Mouse (Mus musculus): ENCODE measurements around the gene Cep350.

Gene Cep350

DNA sequence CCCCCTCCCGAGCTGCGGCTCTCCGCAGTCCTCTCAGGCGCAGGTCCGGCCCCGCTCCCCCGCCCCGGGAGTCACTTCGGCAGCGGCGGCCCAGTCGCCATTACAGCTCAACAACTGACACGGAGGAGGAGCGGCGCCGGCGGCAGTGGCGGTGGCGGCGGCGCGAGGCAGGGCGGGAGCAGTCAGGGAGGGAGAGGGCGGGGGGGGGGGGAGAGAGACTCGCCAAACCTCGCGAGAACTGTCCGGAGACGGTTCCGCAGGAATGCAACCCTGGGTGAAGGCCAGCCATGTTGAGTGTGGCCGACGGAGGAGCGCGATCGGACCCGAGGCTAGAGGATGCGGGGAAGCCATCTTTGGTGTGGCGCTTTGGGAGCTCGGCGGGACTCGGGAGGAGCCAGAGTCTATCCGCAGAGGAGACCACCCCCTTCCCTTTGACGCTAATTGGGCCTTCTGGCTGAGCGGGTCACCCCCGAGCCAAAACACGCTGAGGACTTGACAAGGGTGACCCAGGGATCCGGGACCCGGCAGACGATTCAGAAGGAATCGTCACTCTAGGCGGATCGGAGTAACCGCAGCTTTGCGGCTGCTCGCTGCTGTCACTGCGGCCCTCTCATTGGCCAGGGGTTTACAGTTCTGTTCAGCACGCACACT is at the start of gene Cep350:
Gene Cep350 (minus strand): TSS at position 188 of the 651 bp plus-strand sequence.
- DNase-seq (ENCODE audit: low spot score): peak; percentile 92

DNA sequence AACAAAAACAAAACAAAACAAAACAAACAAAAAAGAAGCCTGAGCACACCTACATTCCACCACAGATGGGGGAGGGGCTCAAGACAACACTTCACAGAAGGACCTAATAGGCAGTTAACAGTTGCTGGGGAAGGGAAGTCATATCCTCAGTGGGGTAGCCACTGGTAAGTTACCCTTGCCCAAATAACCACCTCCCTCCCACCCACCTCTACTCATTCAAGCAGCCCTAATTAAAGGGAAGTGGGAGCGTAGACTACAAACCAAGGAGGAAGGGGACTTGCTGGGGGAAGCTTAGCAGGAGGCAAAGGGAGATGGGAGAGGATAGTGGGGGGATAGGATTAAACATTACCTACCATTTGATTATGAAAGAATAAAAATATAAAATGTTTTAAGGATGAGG is 47.3 kb upstream of the Cep350 start:
- no peak for DNase-seq (ENCODE audit: low spot score)

DNA sequence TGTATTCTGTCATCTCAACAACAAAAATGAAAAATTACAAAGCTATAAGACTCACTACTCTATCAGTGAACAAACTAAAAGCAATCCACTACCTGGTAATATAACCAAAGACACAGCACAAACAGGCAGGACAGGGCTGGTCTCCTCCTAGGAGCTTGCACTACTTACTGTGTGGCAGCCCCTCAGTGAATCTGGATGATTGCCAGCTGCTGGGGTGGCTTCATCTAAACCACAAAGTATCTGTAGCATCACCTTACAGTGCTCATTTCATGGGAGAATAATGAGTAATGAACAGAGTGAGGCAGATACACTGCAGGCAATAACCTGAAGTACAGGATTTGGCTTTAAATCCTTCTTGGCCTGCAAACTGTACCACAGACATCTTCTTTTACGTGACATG is 46.7 kb upstream of the Cep350 start:
- no peak for DNase-seq (ENCODE audit: low spot score)

DNA sequence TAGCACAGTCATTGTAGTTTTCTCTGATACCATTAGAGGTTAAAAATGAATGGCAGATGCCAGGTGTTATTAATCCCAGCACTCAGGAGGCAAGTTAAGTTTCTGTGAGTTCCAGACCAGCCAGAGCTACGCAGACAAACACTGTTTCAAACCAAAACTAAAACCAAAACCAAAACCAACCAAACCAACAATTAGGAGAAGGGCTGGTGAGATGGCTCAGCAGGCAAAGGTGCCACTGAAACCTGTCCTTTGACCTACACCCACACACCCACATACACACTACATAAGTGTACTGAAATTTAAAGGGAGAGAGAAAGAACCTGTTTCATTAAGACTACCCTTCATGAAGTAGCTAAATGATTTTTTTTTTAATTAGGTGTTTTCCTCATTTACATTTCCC is 35.9 kb upstream of the Cep350 start:
- no peak for DNase-seq (ENCODE audit: low spot score)

DNA sequence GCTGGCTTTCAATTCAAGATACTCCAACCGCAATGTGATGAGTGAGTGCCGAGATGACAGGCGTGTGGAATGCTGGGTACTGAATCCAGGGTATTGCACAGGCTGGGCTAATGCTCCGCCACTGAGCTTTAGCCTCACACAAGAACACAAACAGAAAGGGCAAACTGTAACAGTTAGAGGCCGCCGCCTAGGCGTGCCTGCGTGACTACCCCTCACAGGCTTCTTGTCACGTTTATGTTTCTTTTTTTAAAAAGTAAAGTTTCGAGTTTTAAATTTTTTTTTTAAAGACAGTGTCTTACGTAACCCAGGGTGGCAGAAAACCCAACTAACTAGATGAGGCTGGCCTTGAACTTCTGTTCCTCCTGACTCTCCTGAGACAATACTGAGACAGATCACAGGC is 32.9 kb upstream of the Cep350 start:
- DNase-seq (ENCODE audit: low spot score): no peak

DNA sequence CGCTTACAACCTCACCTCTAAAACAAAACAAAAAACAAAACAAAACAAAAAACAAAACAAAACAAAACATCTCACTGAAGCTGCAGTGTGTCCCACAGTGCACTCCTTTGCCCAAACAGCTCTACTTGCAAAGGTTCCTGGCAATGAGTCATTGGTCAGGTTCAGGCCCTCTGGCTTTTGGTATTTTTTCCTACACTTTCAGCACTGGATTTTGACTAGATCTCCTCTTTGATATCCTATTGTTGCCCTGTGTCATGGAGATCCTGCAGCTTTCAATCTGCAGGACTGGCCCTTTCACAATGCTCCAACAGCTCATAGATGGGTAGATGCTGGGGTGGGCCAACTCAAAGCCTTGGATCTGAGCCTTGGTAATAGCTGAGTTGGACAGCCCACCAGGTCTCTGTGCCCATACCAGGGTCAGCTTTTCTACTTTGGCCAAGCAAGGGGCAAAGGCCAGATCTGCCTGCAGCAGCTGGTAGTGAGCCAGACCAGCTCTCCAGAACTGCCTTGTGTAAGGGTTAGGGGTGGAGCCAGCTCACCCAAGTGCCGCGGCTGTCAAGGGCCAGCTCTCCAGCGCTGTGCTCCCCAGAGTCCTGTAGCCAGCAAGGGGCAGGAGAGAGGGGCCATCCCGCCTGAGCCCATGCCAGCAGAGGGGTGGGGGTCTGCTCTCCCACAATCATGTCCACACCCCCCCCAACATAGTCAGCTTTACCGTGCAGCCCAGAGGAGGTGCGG is 30.3 kb upstream of the Cep350 start:
- DNase-seq (ENCODE audit: low spot score): no peak

DNA sequence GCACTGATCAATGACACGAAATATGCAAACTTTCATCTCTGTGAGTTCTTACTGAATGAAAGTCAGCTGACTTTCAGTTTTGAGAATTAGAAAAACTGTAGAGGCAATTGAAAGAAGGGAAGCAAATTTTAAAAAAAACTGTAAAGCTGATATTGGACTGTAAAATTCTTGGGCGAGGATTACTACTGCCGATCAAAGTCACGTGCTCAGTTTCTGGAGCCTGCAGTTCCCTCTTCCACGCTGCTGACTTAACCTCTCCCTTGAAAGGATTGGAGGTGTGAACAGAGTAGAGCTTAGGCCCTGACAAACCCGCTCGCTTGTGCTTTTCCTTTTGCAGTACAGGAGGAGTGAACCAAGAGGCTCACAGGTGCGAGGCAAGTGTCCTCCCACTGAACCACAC is 29.3 kb upstream of the Cep350 start:
- DNase-seq (ENCODE audit: low spot score): no peak

DNA sequence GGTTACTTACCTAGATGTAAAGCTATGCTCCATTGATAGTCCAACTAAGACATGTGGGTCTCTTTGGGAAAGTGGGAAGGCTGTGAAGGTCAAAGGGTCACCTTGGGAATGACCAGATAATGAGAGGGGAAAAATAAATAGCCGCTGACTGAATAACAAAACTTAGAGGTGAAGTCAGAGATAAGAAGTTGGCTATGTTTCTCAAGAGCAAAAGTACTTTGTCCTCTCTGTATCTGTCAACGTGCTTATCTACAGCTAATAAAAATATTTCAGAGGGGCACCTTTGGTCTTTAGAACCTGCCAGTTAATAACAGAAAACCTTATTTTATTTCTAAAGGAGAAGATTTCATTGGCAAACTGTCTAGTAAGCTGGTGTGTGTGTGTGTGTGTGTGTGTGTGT is 22.6 kb upstream of the Cep350 start:
- no peak for DNase-seq (ENCODE audit: low spot score)

DNA sequence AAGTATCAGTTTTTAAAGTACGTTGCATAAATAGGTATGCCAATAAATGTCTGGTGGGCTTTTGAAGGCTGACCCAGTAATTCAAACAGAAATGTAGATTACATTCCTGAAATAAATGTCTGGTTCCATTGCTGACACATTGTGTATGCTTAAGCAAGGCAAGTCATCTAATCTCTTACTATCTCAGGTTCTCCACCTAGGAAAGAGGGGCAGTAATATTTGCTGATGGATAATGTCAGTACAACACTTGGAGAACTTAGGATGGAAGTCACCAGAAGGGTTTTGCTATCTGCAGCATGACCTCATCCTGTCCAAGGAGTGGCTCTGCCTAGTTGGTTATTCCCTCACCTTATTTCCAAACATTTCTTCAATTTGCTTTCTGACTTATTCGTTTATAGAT is 21.5 kb upstream of the Cep350 start:
- DNase-seq (ENCODE audit: low spot score): no peak

DNA sequence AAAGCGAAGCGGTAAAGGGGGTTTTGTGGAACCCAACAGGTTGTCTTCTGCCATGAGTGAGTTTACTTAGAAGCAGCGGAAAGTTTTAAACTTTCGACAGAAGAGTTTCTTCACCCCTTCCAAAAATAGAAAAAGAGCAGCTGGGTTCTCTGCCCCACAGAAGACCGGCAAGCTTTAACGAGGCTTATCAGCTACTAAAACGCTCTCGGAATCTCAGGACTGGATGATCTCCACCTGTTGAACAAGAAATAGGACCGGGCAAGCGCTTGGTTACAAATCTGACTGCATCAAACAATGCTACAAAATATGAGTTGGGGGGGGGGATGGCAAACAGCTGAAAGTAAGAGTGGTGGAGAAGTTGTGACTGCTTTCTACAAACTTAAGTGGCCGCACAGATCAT is 17.3 kb upstream of the Cep350 start:
- no peak for DNase-seq (ENCODE audit: low spot score)

DNA sequence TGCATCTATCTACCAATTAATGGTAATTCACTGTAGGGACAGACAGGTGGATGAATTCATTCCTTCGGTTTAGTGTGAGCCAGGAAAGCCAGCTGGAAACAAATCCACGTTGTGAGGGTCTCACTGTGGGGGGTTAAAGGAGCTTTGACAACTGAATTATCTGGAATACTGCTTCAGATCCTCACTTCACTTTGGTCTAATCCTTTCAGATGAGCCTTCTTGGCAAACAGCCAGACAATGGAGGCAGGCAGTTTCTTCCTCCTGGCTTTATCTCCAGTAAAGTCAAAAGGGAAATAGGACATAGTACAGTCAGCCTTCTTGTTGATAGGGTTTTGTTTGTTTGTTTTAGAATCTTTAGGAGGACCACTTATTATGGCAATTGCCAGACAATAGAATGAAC is 16.3 kb upstream of the Cep350 start:
- DNase-seq (ENCODE audit: low spot score): no peak

DNA sequence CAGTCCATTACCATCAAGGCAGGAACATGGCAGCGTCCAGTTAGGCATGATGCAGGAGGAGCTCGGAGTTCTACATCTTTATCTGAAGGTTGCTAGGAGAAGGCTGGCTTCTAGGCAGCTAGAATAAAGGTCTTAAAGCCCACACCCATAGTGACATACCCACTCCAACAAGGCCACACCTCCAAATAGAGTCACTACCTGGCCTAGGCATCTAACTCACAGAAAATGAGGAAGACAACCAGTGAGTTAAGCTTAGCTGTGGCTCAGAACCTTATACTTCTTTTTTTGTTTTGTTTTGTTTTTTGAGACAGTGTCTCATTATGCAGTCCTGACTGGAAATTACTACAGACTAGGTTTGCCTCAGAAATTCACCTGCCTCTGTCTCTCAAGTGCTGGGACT is 14.6 kb upstream of the Cep350 start:
- DNase-seq (ENCODE audit: low spot score): no peak

DNA sequence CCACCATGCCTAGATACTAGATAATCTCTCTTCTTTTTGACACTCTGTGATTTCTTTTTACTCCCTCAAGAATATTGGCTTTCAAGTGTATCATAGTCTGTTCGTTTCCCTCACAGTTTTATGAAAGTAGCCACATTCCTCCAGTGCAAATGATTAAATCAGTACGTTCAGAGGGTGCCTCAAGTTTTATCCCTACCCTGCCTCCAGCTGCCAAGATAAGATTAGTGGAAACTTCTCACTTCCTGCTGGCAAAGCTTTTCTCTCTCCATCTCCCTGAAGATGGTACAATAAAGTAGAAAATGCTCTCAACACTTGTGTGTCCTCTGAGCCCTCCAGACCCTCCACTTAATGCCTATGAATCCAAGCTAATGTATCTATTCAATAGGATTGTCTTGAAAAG is 1.9 kb upstream of the Cep350 start:
- DNase-seq (ENCODE audit: low spot score): no peak

DNA sequence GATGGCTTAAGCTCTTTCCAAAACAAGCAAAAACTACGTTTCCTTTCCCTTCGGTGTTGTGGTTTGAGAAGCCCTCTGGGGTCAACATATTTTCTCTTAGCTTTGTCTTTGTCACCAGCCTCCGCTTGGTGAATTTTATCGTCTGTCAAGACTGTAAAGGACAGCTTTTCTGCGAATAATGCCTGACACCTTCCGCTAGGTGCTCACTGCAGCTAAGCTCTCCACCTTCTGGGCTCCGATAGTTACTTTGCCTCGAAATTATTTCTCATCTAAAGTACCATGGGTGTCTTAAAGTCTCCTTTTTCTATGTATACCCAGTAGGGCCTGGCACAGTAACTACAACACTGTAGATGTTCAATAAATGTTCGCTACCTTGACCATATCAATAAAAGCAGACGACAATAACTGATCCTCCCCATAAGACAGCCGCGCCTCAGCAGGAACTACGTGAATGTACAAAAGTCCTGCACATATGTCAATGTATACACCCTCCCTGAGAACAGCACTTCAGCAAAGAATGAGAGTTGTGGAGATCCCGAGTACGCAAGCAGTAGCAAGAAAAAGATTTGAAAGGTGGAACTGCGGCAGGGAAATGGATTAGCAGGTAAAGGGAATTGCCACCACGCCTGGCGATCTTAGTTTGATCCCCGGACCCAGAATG is 794 bp upstream of the Cep350 start:
- DNase-seq (ENCODE audit: low spot score): no peak

DNA sequence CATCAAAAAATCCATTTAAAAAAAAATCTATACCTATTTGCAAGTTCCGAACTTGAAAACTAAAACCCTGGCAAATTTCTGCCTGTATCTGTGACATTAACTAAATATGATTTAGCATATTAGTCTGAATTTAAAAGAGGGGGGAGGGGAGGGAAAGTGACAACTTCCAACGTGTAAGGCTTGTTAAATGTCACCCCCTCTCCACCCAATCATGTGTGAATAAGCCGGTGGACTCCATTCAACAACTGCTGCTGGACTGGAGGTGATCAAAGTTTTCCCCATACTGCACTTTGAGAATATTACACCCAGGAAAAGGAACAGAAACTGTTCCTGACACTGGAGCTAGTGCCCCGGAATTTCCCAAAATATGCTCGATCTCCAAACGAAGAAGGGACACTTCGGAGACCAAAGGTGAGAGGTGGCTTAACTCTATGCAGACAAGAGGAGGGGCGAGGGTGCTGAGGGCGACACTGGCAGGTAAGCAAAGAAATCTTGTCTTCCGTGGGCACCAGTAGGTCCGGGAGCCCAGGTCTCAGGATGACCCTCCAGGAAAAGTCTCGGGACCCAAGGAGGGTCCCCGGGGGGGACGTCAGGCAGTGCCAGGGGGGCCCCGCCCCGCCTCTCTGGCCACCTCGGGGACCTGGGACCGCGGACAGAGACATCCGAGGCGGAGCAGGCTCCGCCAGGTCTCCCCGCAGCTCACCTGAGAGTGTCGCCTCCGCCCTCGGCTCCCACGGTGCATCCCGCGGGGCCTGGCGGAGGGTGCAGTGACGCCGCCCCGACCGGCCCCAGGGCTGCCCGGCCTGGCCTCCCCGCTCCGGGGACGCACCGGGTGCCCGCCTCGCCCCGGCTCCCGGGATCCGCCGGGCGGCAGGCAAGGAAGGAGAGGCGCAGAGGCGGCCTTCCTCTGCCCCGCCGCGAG is 648 bp downstream of the Cep350 start:
- DNase-seq (ENCODE audit: low spot score): no peak

DNA sequence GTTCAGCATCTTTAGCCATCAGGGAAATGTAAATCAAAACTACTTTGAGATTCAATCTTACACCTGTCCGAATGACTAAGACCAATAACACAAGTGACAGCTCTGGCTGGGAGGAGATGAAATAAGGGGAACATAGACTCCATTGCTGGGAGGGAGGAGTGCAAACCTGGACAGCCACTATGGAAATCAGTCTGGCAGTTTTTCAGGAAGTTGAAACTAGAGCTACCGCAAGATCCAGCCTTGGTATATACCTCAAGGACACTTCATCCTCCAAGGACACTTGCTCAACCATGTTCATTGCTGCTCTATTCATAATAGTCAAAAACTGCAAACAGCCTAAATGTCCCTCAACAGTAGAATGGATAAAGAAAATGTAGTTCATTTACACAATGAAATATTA is 23.9 kb downstream of the Cep350 start:
- DNase-seq (ENCODE audit: low spot score): no peak

DNA sequence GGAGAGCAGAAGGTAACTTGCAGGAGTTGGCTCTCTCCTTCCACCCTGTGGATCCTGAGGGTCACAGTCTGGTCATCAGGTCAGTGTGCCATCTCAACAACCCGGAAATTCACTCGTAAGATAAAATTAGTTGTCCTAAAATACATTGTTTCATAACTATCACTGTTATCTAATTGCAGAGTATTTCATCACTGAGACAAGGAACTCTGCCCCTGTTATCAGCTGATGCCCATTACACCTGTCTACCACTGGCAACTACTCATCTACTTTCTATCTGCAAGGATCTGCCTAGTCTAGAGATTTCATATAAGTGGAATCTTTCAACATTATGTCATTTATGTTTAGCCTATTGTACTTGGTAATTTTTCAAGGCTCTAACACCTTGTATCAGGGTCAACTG is 28.7 kb downstream of the Cep350 start:
- DNase-seq (ENCODE audit: low spot score): no peak

DNA sequence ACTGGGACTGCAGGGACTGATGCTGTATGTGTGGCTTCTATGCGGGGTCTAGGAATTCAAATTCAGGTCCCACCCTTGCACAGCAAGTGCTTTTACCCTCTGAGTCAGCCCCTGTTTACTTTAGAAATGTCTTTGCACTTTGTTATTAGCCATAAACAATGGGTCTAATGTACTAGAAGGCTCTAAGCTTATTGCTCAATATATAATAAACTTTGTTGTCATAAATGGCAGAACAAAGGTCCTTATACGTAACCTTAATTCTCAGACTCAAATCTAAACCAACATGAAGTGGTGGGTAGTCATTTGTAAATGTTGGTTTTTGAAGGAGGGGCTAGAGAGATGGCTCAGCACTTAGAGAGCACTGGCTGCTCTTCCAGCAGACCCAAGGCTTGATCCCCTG is 35.6 kb downstream of the Cep350 start:
- no peak for DNase-seq (ENCODE audit: low spot score)

DNA sequence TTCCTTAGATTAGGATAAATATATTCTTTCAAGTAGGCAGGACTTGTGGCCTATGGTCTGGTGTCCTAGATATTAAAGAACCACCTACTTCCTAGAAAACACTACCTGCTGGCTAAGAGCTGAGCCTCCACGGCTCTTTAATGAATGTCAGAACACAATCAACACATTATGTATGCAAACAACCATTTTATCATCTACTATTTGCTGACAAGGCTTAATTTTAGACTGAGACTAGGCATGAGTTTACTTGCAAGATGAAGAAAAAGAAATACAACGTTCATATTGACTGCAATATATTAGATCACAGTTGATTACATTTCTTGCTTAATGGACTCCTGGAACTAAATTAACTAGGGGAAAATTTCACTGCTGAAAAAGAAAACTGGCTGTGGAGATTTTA is 38.4 kb downstream of the Cep350 start:
- no peak for DNase-seq (ENCODE audit: low spot score)

DNA sequence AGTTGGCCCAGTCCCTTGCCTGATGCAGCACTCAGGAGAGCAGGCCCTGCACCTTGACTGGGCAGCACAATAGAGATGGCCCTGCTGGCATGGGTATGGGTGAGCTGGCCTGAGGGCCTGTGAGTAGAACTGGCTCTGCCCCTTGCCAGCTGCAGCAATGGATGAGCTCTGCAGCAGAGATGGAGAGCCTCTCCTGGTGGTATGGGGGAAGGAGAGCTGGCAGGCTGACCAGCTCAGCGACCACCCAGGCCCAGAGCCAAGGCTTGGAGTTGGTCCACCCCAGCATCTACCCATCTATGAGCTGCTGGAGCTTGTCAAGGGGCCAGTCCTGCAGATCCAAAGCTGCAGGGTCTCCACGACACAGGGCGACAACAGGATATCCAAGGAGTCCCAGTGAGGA is 69.5 kb downstream of the Cep350 start:
- DNase-seq (ENCODE audit: low spot score): no peak

DNA sequence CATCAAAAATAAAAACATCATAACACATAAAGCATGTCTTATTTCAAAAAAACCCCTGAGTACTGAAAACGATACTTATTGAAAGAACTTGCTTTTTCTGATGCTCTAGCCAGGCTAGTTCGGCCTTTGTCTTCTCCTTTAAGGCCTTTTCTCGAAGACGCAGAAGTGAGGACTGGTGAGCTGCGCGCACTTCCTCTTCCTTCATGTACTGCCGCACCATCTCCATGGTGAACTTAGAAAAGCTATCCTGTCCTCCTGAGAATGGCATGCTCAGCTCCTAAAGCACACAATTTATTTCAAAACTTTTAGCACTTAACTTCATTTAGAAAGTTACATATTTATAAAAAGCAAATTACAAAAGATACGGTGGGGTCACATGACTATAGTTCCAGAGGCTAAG is 71.7 kb downstream of the Cep350 start:
- DNase-seq (ENCODE audit: low spot score): no peak

DNA sequence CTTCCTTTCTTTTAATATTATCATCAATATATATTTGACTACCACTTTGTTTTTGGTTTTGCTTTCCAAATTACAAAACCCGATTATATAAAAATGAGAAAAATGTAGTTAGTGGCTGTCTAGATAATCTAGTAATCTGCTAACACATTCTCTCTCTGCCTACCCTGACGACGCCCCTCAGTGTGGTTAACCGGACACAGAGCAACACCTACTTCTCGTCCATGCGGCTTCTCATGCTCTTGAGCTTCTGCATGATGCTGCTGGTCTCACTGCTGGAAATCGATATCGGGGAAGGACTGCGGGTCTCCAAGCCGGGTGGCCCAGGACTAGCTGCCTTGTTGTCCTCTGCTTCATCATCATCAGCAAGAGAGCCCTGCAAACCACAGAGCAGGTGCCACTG is 78.7 kb downstream of the Cep350 start:
- no peak for DNase-seq (ENCODE audit: low spot score)

DNA sequence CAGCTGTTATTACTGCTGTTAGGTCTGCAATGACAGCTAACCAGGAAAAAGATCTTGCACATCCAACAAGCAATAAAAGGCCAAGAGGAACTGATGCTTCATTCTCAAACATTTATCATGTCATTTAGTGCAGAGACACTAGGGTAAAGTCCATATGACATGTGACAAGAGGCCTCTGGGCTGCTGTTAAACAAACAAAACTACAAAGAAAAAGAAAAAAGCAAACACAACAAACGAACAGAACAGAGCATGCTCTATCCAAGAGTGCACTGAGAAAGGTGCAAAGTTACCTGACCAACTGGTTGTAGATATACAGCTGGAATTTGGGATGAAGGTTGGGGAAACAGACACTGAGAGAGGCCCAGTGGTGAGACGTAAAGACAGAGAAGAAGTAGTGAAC is 86.2 kb downstream of the Cep350 start:
- no peak for DNase-seq (ENCODE audit: low spot score)
